Mouse (Mus musculus) lung, postnatal 10 days (tissue): ENCODE results near the gene Hoxb5.

ENCODE experiments used
- DNase-seq: peaks from one replicate; pipeline ENCODE4 v3.0.0; 2021

Gene Hoxb5

DNA sequence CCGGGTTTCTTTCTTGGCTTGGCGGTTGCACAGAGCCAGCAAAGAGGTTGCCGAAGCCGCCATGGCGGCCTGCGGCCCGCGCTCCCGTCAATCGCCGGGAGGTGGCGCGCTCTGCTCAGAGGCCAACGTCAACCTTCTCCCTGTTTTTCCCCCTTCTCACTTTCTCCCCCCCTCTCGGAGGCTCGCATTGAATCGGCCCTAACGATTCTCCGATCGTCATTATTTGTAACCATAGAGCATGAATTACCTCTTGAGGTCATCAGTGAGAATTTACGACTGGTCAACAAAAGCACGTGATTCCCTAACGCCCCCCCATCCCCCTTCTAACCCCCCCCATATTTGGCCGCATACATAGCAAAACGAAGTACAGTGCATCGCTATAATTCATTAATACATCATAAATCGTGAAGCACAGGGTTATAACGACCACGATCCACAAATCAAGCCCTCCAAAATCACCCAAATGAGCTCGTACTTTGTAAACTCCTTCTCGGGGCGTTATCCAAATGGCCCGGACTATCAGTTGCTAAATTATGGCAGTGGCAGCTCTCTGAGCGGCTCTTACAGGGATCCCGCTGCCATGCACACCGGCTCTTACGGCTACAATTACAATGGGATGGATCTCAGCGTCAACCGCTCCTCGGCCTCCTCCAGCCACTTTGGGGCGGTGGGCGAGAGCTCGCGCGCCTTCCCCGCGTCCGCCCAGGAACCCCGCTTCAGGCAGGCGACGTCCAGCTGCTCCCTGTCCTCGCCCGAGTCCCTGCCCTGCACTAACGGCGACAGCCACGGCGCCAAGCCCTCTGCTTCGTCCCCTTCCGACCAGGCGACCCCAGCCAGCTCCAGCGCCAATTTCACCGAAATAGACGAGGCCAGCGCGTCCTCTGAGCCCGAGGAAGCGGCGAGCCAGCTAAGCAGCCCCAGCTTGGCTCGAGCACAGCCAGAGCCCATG, at the start of gene Hoxb5:
Gene Hoxb5 (plus strand): TSS at position 186 of the 949 bp plus-strand sequence.
- peak; percentile 94 for DNase-seq

DNA sequence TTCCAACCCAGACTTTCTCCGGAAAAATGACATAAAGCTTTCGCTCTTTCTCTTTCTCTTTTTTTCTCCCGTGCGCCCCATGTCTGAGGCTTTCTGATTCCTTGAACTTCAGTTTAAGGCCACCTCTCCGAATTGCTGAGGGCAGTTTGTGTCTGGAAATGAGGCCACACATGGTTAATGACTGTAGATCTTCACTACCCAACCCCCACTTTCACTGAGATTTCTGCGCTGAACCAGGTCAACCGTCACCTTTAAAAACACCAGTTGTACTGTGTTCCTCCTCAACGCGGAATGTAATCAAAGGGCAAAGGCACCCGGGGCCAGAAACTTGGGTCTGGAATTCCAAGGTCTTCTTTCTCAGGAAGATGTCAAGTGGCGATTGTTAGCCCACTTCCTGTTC, 48.9 kb upstream of the Hoxb5 start:
- no peak for DNase-seq

DNA sequence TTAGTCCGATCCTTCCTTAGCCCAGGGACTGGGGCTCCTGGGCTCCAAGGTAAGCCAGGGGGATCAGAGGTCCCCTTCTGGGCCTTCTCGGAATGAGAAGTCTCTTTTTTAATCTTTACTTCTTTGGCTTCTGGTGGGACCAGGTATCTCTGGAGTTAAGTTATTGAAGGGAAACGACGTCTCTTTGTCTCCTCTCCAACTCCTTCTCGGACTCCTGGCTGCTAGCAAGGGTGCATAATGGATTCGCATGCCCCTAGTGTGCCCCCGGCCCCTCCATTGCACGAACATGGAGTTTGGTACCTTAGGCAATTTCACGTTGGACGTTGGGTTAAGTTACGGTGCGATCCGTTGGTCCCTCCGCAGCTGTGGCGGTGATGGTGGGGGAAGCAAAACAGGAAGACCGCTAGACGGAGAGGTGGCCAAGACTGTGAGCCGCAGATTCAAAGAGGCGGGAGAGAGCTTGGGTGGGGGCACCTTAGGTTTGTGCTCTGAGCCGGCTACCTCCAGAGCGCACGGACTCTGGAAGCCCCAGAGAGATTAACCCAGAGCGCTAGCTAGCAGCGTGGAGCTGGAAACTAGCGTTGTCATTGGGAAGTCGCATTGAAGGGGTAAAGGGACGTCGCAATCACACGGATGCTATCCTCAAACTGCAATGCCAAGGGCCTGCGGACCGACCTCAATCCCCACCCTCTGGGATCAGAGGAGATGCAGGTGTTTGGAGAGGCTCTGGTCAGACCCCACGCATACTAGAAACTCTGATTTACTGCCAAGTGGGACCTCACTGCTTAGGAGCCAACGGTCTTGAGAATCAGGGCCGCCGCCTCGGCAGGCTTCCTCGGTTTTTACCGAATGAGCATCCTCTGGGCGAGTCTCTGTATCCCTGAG, 47.8 kb upstream of the Hoxb5 start:
- DNase-seq = no peak

DNA sequence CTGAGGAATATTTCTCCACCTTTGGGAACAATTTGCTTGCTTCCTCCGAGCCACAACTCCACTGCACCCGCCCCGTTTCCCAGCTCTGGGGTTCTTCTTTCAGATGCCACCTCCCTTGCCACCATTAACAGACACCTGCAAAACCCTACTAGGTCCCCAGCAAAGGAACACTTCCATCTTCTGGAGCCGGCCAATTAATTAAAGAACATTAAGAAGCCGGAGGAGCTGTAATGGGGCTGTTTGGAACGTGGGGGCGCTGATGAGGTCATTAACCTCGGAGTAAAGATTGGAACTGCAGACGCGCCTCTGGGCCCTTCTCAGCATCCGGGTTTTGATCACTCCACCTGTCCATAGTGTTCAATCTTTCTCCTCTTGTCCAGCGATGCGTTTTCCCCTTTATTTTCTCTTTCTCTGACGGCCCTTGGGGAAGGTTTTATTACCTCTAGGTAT, 47.1 kb upstream of the Hoxb5 start:
- DNase-seq = no peak

DNA sequence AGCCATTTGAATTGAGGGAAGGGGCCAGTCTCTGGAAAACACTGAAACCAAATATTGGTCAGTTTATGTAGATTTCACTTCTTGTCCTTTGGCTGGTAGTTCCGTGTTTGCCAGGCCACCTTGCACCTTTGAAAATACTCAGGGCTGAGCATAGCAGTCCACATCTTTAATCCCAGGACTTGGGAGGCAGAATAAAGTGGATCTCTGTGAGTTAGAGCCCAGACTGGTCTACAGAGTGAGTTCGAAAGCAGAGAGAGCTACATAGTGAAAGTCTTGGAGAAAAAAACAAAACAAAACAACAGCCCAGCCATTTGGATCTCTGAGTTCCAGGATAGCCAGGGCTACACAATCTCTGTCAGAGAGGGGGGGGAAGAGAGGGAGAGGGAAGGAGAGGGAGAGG, 46.0 kb upstream of the Hoxb5 start:
- DNase-seq = no peak

DNA sequence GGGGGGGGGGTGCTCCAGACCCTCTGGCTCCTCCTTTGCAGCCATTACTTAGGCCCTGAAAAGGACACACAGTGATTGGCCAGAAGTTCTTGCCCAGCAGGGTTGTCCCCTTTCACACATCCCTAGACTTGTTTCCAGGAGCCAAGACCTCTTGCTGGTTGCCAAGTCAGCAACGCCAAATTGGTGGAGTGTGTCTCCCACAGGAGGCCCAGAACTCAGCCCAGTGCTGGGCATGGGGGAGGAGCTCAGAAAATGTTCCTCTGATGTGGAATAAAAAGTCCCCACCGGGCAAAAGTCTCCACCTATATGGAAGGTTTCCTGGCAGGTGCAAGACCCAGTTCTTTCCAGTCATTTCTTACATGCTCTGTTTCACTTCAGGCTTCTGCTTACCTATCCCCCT, 44.1 kb upstream of the Hoxb5 start:
- DNase-seq = no peak

DNA sequence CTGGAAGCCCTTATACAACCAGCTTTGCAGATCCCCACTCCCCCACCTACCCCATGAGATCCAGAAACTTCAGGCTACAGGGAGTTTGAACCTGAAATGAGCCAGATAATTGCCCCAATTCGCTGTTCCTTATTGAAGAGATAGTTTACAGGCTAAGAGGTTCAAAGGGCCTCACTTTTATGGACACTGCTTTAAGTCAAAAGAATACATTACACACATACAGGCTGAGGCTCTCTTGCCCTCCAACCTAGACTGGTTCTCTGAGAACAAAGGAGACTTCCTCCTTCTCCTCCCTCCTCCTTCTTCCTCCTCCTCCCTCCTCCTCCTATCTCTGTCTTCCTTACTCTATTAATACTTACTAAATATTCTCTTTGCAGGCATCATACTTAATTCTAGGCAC, 43.6 kb upstream of the Hoxb5 start:
- no peak for DNase-seq

DNA sequence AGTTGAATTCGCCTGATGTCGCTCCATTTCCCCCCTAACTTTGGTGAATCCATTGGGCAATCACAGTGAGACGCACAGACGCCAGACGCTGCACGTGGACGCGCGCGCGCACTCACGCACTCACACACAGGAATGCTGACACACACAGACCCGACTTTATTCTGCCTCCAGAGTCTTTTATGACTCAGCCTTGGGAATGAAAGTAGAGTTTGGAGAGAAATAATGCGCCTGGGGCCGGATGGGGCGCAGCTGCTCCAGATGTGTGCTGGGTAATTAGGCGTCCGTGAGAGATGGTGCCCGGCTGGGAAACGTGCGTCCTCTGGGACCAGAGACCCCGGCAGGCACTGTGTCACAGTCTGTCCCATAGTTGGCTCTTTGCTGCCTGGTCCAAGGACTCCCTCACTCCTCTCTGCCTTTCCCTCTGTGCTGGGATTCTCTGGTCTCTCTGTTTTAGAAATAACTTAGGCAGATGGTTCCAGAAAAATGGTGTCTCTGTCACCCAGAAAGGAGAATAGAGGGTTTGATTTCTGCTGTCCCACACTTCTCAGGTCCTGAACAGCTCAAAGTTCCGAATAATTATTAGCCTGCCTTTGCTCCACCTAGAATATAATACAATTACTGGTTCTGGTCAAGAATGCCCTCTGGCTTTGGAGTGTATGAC, 42.7 kb upstream of the Hoxb5 start:
- DNase-seq = peak; percentile 45

DNA sequence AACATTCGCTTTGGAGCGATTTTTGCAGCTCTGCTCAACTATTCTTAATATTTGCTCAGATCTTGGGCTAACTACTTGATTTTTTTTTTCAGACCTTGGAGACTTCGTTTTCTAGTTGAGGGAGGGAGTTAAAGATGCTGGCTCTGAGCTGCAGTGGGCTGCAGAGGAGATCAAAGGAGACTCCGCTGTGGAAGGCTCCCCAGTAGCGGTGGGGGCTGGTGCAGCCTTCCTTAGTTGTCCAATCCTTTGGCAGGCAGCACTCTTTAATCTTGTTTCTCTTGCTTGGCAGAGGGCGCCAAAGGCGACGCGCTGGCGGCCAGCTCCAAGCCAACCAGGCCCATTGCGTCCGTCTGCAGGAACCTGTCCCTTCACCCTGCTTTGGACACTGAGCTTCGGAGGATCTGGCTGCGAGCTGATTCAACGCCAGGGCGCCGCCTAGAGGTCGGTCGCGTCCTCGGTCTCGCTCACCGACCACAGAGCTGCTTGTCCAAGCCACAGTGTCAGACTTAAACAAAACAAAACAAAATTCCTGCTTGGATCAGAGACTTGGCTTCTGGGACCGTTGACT, 41.7 kb upstream of the Hoxb5 start:
- DNase-seq = peak; percentile 84

DNA sequence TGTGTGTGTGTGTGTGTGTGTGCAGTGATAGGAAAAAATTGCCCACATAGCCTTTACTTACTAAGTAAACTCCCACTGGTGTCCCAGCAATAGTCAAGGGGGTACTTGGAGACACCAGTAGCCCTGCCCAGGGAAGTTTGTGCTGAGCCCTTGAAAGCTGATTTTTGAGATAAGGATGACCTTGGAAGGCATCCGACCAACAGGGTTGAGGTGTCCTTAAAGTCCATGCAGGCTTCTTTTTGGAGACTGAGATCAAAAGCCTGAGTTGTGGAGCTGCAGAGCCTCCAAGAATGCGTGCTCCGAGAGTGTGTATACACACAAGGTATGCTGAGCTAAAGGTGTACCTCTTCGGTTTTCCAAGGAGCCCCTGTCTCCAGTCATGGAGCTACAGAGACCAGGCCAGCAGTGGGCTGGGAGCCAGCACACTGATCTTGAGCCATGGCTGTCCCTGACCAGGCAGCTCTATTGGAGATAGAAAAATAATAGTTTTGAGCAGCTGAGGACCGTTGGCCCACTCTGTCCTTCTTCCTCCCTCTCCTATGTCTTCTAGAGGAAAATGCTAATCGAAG, 40.8 kb upstream of the Hoxb5 start:
- no peak for DNase-seq

DNA sequence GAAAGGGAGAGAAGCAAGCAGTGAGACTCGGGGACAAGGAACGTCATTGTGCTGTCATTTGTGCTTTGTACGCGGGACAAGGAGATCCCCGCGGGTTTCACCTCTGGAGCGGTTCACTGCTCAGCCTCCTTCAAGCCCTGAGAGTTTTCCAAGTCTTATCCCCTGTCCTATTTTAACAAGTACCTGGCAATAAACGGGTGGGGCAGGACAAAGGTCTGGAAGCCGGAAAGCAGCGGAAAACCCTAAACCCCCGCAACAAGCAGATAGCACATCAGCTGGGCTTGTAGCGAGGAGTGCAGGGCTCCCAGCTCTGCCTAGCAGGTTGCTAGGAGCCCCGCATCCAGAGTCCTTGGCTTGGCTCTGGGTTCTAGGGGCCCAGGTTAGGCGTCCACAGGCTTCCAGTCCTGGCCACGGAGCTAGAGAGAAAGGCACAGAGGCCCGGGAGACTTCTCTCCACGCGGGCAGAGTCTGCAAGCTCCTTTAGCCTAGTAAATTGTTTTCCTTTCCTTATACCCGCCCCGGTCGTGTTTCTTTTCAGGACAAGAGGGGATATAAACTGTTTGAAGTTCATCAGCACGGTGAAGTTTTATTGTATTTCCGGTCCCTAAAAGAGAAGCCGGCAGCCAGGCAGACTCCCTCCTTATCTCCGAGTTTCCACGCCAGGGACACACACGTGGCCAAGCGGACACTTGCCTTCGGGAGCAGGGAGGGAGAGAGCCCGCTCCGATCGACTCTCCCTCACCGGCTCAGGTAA, 39.3 kb upstream of the Hoxb5 start:
- DNase-seq = no peak

DNA sequence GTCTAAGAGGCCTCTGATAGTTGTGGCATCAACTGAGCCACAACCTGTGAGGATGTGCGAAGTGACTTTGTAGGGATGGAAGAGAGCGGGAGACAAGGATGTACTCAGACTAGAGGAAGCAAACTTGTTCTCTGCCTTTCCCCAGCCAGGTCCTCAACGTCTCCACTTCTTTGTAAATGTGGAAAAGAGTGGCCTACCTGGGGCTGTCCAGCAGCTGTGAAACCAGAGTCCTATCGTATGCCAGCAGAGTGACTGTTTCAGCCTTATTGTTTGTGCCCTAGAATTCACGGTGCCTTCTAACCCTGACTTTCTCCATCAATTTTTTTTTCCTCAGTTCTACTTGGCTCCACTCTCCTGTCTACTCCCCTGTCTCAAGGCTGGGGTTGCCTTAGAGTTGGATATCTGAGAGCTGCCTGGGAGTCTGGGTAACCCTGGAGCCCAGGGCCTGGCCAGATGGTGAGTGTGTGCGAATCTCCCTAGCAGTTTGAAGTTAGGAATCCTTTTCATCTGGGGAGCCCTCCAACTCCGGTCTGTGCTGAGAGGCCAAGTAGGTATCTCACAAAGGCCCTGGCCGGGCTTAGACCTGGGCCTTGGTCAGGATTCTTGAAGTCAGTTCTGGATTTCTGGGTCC, 38.6 kb upstream of the Hoxb5 start:
- DNase-seq = no peak

DNA sequence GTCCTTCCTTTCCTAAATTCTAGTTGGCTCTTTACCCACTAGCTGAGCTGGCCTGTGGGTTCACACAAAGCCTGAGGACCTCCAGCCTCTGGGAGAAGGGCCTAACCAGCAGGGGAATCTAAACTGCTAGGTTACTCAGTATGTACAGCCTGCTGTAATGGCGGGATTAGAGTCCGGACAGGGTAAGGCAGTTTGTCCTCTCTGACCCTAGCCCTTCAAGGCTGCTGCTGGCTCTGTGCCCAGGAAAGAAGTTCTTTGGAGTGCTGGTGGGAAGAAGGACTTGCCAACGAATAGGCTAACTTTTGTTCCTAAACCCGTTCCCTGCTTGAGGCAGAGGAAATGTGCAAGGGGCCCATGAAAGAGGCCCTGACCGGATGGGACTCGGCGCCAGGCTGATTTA, 37.2 kb upstream of the Hoxb5 start:
- DNase-seq = no peak

DNA sequence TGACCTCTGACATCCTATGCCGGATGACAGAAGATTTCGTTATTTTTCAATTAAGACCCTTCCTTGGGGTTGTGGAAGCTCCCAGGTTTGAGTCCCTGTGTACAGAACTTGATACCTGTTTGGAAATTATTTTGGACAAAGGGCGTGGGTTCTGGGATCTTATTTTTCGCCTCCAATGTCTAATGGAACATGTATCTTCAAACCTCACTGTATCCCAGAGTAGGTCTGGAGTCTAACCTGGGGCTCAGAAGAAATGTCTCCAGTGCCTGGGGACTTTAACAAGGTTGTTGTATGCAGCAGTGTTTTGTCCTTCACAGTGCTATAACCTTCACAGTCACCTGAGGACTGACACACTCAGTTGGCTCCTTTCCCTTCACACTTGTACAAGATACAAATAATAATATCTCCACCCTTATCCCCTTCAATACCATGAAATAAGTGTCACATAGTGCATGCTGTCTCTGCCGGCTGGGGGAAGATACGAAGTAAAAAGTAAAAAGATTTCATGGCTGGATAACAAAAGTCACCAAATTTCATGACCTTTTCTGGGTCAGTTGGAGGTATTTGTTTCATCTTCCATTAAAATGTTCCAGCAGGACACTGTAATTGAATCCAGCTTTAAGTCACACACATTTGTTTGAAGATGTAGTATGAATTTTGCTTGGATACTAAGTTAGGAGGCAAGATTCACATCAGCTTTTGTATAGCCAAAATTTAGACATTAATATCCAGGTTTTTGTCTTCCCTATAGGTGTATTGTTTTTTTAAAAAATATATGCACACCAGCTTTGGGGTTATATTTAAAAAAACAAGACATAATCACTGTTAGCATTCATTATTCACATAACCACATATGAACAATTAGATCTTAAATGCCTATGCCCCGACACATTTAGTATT, 35.9 kb upstream of the Hoxb5 start:
- DNase-seq = no peak

DNA sequence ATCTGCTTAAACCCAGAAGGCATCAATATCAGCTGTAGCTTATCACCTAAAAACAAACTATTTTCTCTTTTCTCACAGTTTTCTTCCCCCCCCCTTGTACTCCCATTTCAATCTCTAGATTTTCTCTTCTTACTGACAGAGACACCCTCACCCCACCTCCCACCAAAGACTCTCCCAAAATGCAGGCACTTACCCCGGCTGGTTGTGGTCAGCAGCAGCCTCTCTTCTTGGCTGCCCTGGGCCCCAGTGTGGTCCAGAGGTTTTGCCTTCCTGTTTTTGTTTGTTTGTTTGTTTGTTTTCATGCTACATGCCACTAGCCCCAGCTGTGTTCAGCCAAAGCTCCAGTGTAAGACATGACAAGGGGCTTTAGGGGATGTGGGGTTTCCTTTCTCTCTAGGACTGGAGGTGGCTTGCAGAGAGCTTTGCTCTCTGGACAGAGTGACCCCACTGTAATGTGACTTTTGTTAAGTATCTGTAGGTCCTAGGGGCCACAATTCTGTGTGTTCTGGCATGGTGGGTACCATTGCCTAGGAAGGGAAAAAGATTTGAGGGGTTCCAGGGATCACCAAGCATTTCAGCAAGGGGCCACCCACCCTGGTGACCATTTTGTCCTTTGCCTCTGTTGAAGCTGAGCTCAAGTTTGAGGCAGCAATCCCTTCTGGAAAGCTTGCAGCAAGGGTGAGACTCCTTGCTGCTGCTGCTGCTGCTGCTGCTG, 34.9 kb upstream of the Hoxb5 start:
- DNase-seq = no peak

DNA sequence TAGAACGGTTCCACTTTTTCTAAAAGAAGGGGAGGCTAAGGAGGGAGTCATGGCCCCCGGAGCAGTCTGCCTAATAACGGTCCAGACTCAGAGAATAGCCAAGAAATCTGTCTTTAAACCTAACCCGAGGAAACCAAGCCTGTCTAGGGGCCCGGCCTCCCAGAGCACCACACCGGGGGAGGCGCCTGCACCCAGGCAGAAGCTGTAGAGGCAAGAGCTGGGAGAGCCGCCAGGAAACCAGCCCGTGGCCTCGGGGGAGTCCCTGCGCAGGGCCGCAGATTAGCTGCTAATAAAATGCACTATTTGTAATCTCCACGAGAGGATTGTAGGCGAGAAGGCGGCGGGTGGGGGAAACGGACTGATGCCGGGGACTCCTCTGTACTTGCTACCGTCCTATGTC, 33.3 kb upstream of the Hoxb5 start:
- DNase-seq = peak; percentile 37

DNA sequence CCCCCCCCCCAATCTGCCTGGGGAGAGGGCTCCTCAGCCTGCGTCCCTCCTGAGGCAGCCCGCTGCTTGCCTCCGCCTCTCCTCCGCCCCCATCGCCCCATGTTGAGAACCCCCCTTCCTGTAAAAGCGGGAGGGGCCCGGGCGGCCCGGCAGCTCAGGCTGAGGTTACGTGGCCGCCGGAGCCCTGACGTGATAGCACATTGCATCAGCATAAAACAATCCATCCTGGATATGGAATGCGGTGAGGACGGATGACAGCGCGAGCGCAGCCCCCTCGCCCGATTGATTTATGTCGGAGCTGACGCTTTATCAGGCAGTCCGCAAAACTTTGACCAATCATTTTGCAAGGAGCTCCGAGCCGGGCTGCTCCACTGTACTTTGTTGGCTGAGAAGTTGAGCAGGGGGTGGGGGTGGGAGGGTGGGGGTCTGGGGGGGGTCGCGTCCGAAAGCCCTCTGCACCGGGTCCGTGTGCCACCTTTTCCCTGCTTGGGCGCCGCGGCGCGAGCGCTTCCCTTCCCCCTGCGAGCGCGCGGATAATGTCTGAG, 32.1 kb upstream of the Hoxb5 start, which contains the start of gene Hoxb9:
Gene Hoxb9 (plus strand): TSS at position 462 of the 545 bp plus-strand sequence.
- DNase-seq = no peak

DNA sequence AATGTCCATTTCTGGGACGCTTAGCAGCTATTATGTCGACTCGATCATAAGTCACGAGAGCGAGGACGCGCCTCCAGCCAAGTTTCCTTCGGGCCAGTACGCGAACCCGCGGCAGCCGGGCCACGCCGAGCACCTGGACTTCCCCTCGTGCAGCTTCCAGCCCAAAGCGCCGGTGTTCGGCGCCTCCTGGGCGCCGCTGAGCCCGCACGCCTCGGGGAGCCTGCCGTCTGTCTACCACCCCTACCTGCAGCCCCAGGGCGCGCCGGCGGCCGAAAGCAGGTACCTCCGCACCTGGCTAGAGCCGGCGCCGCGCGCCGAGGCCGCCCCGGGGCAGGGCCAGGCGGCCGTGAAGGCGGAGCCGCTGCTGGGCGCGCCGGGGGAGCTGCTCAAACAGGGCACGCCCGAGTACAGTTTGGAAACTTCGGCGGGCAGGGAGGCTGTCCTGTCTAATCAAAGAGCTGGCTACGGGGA, 31.6 kb upstream of the Hoxb5 start:
- no peak for DNase-seq
